Mouse (Mus musculus): ENCODE data around the gene Wnt3.

Wnt3 gene

DNA sequence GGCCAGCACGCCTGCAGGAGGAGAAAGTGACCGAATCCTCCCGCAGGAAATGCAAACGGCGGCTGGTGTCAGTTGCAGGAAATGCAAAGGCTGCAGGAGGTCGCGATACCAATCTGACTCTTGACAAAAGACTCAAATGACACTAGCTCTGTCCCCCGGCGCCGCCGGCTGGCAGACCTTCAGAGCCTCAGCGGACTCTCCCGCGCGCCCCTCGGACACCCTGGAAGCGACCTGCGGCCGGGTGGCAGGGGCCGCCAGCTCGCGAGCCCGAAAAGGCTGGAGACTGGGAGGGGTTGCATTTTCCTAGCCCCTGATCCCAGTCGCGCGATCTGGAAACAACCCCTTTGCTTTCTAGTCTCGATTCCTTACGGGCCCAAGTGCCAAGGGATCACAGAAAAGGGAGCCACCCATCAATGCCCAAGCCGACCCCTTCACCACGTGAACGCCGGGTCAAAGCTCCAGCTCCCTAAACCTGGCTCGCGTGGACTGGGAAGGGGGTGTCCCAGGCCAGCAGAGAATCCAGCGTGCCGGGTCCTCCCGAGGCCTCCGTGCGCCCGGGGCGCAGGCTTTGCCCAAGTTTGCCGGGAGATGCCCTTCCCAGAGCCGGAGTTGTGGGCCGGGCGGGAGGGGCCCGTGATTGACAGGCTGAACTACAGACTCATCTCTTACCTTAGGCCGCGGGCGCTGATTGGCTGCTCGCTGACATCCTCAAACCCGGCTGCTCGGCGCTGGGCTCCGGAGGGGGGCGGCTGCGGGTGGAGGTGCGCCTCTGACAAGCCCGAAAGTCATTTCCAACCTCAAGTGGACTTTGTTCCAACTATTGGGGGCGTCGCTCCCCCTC, at the start of gene Wnt3:
Gene Wnt3, plus strand, starts transcription at position 764 of the 841 bp plus-strand sequence.
- in situ Hi-C loops (cut with MboI, MseI), result no loop called here

- in situ Hi-C loops (cut with MboI, MseI), result loop anchor here (25.0 kb wide), 1 partner anchor 1912 kb away; no protein-coding TSS in a partner anchor
Measured at GRCm38 (mm10) chr11:103724331-103724771, 49.6 kb upstream of the Wnt3 start.

- in situ Hi-C loops (cut with MboI, MseI), result no loop called here
Measured at GRCm38 (mm10) chr11:103729282-103729985, 44.5 kb upstream of the Wnt3 start.

GRCm38 (mm10) chr11:103731594-103731993, 42.4 kb upstream of the Wnt3 start:
- in situ Hi-C loops (cut with MboI, MseI), result no loop called here

GRCm38 (mm10) chr11:103732306-103732705, 41.6 kb upstream of the Wnt3 start:
- in situ Hi-C loops (cut with MboI, MseI), result no loop called here

DNA sequence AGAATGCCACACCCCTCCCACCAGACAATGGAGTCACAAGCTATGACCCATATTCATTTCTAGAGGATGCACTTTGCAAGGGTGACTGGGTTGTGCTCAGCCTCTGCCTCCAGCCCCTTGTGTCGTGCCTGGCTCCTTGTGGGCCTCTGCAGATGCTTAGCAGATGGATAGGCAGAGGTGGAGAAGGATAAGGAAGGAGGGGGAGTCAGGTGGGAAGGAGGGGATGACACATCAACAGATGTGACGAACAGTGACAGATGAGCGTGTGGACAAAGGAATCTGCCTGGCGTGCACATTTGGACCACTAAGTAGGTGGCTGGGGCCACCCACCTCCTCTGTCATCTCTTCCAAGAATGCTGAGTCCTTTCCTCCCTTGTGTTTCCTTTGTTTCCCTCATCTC, 40.9 kb upstream of the Wnt3 start:
- in situ Hi-C loops (cut with MboI, MseI), result no loop called here

DNA sequence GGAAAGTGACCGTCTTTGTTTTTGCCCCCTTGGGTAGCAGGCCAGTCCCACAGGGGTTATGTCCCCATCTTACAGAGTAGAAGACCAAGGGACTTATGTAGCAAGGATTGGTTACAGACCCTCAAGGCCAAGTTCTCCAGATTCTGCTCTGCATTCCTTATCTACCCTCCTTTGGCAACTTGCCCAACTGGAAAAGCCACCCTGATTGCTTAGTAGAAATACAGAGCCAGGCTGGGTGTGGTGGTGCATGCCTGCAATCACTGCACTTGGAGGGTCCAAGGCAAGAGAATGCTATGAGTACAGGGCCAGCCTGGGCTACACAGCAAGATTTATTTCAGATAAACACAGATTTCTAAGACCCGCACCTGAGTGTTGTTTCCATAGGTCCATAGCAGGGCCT, 40.0 kb upstream of the Wnt3 start:
- in situ Hi-C loops (cut with MboI, MseI), result no loop called here

DNA sequence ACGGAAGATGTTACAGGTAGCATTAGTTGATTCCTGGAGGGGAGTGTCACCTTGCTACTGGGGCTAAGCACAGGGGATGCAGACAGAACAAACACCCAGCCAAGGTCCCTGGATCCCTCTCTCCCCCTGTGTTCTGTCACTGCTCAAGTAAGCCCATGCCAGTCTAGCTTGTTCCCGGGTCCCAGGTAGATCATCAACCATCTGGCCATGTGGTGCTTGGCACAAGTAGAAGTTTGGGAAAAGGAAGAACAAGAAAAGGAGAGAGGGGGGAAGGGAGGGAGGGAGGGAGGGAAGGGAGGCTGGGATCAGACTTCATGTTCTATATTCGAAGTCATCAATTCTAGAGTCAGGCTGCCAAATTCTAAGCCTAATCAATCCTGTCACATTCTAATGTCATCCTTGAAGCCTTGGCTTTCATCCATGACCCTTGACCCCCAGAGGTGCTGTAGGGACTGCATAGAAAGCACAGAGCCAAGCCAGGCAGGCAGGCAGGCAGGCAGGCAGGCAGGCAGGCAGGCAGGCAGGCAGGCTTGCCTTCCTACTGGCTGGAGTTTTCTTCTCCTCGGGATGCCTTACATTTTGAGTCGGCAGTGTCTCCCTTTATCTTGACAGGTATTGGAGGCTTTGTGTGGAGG, 39.4 kb upstream of the Wnt3 start:
- in situ Hi-C loops (cut with MboI, MseI), result no loop called here

GRCm38 (mm10) chr11:103735046-103735781, 38.7 kb upstream of the Wnt3 start:
- in situ Hi-C loops (cut with MboI, MseI), result no loop called here

- in situ Hi-C loops (cut with MboI, MseI), result no loop called here
Measured at GRCm38 (mm10) chr11:103749306-103750089, 24.5 kb upstream of the Wnt3 start, which contains the start of gene Wnt9b. Gene Wnt9b (minus strand): TSS chr11:103749821.

- in situ Hi-C loops (cut with MboI, MseI), result no loop called here
Measured at GRCm38 (mm10) chr11:103750612-103751011, 23.3 kb upstream of the Wnt3 start.

DNA sequence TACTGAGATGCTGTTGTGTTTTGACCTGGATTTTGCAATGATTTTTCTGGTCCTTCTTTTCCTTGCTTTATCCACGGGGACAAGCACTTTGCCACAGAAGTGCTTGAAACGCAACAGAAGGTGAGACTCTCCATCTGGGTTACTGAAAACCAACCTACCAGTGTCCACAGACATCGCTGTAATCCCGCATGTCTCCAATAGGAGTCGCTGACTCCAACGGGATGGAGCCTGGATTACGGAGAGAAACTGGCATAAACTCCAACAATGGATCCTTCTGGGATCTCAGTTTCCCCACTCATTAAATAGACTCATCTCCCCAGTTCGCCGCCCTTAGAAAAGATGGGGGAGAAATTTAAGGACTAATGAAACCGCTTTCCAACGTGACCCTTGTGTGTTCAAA, 15.9 kb upstream of the Wnt3 start:
- in situ Hi-C loops (cut with MboI, MseI), result no loop called here

DNA sequence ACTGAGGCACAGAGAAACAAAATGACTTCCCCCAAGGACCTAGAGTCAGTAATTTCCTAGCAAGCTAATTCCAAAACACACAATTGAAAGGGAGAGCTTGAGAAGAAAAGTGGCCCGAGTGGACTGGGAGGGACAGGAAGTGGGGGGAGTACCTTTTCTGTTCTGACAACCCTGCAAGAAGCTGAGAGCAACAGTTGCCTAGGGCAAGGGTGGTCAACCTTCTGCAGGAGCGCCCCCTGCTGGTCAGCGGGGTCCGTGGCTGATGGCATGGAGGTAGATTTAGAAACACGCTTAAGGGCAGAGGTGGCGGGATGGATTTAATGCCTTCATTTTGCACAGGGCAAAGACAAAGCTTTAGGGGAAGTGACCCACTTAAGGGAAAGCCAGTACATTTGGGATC, 15.2 kb upstream of the Wnt3 start:
- in situ Hi-C loops (cut with MboI, MseI), result no loop called here

DNA sequence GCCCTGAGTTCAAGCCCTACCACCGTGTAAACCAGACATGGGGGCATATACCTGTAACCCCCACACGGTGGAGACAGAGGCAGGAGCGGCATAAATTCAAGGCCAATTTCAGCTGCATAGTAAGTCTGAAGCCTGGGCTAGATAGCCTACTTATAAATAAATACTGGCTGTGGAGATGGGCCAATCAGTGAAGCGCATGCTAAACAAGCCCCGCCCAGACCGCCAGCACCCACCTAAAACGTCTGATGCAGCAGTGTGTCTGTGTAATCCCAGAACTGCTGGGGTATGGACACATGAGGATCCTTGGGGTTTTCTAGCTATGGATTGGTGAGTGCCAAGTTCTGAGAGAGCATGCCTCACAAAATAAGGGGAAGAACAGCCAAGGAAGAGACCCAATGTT, 13.8 kb upstream of the Wnt3 start:
- in situ Hi-C loops (cut with MboI, MseI), result loop anchor here (5.0 kb wide), 1 partner anchor 152 kb away; no protein-coding TSS in a partner anchor

GRCm38 (mm10) chr11:103760891-103761290, 13.1 kb upstream of the Wnt3 start:
- in situ Hi-C loops (cut with MboI, MseI), result loop anchor here (5.0 kb wide), 1 partner anchor 151 kb away; no protein-coding TSS in a partner anchor

DNA sequence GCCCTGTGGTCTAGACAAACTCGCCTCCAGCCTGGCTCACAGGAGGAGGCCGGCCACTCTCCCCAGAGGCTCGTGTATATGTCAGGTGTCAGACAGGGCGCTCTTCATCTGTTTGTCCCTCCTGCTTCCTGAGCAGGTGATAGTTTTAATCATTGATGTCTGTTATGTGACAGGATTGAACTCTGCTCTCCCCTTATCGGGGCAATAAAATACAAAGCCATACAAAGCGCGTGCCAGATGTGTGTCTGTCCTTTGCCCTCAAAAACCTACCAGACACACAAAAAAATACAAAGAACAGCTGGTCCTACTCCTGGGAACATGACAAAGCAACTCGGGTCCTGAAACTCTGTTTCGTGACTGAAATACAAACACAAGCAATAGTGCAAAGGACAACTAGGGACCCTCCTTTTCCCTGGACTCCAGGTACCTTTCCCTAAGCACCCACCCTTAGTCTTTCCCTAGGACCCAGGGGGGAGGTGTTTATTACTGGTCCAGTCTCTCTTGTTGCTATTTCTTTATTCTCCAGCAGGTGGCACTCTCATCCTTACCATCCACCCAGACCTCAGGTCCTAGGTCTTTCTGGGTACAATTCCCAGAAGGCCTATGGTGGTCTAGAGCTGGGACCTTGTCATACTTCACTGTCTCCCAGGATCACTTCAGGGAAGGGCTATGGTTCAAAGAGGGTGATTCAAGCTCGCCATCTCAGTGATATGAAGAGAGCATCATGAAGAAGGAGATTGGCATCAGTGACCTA, 10.4 kb upstream of the Wnt3 start:
- in situ Hi-C loops (cut with MboI, MseI), result loop anchor here (5.0 kb wide), 1 partner anchor 149 kb away; no protein-coding TSS in a partner anchor

DNA sequence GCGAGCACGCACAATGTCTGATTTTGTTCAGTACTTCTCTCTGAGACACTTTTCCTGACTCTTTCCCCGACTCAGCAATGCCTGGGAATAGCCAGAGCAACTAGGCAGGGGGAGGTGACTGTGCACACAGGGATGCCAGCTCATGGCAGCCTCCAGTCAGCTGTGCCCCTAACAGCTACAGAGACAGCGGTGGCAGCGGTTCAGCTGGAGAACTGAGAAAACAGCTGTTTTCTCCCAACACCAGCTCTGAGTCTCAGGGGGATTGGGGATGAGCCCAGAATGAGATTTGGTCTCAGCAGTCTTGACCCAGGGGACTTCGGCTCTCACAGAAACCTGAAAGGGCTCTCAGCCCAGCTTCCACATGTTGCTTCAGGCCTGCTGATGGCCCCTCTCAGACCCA, 9.3 kb upstream of the Wnt3 start:
- in situ Hi-C loops (cut with MboI, MseI), result loop anchor here (5.0 kb wide), 1 partner anchor 148 kb away; no protein-coding TSS in a partner anchor

GRCm38 (mm10) chr11:103765556-103766011, 8.4 kb upstream of the Wnt3 start:
- in situ Hi-C loops (cut with MboI, MseI), result no loop called here

GRCm38 (mm10) chr11:103771160-103771817, 2.7 kb upstream of the Wnt3 start:
- in situ Hi-C loops (cut with MboI, MseI), result no loop called here
